Mouse (Mus musculus) ovary, adult 10 weeks (tissue): ENCODE measurements around the gene Fam189b. TPM values are rescaled to one million over a fixed set of nuclear protein-coding genes. Genes with fewer than 3 reads are reported as not detected.

Source experiments
- polyA plus RNA-seq: library from polyadenylated mRNA; stranded (reverse); fragments of 350-450 nt; fragmentation: Illumina TruSeq; extraction: RNeasy Lipid Tissue Mini Kit (QIAGEN cat#74804); gene quantifications from one replicate; pipeline ENCODE4 v1.2.3, GENCODE M21; 2014

The Fam189b gene
- polyA plus RNA-seq: 0.48 TPM

DNA sequence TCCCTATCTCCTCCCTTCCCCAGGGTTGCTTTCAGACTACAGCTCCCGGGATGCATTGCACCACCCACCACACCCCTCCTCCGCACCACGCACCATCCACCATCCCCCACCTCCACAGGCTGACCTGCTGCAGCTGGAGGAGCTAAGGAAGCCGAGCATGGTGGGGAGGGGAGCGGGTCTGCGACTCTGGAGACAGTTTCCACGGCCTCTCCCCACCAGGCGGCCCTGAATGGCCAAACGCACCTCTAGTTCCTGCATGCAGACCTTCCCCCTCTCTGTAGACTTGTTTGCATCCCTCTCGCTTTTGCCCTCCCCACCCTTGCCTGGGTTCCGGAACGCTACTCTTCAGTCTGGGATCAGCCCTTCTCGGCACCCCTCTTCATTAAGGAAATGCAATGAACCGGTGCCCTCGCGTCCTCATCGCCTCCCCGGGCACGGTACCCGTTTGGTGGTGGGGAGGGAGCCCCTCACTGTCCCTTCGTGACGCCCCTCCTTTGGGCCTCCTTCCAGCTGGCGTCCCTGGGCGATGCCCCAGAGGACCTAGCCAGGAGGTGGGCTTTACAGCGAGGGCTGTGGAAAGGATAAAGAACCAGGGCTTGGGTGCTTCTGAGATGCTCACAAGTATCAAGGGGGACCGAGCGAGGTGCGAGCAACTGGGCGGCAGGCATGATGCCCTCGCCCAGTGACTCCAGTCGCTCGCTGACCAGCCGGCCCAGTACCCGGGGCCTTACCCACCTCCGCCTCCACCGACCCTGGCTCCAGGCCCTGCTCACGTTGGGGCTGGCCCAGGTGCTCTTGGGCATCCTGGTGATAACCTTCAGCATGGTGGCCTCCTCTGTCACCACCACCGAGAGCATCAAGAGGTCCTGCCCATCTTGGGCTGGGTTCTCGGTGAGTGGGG lies at the start of gene Fam189b:
Gene Fam189b (plus strand): TSS at position 86 of the 901 bp plus-strand sequence.

GRCm38 (mm10) chr3:89135958-89136357 lies 47.0 kb upstream of the Fam189b start, which contains the start of gene Pklr:
Gene Pklr, plus strand, starts transcription at chr3:89136142.

GRCm38 (mm10) chr3:89159616-89160344 lies 23.2 kb upstream of the Fam189b start, which contains the start of gene Hcn3:
Gene Hcn3, minus strand, starts transcription at chr3:89160196.

GRCm38 (mm10) chr3:89164506-89165267 lies 18.3 kb upstream of the Fam189b start, which contains the start of gene Clk2:
Gene Clk2, plus strand, starts transcription at chr3:89164795.

GRCm38 (mm10) chr3:89177242-89178106 lies 5.5 kb upstream of the Fam189b start, which contains the start of gene Scamp3:
Gene Scamp3, plus strand, starts transcription at chr3:89177473.

DNA sequence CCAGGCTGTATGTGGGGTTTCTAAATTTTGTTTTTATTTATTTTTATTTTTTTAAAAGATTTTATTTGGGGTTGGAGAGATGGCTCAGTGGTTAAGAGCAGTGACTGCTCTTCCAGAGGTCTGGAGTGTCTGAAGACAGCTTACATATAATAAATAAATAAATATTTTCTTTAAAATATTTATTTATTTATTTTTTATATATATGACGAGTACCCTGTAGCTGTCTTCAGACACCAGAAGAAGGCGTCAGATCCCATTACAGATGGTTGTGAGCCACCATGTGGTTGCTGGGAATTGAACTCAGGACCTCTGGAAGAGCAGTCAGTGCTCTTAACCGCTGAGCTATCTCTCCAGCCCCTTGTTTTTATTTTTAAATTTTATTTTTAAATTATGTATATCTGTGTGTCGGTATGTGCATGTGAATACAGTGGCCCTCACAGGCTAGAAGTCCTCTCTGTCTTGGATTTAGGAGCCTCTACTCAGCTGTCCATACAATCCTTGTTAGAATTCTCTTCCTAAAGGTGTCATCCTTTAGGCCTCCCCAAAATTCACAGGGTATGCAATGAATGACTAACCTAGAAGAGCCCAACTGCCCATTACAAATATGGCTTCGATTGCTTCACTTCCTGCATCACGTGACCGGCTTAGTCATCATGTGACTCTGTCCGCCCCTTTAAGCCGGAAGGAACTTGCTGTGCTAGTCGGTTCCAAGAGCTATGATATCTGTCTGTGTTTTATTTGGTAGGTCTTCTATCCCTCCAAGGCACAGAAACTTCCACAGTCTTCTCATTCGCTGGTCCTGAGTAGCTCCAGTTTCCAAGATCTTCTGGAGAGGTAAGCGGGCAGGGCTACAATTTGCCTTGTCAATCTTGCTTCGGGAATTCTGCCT lies 19.6 kb downstream of the Fam189b start, which contains the start of gene Gba:
Gene Gba (plus strand): TSS at position 676 of the 889 bp plus-strand sequence.

GRCm38 (mm10) chr3:89214681-89215411 lies 31.9 kb downstream of the Fam189b start, which contains the start of gene Thbs3:
Gene Thbs3, plus strand, starts transcription at chr3:89215180.

GRCm38 (mm10) chr3:89226900-89227299 lies 44.0 kb downstream of the Fam189b start, which contains the start of gene Mtx1:
Gene Mtx1, minus strand, starts transcription at chr3:89227088.

GRCm38 (mm10) chr3:89228836-89229235 lies 45.9 kb downstream of the Fam189b start, which contains the start of gene Muc1:
Gene Muc1, plus strand, starts transcription at chr3:89229057.

Other genes with a start within 250 kb of the Fam189b start
- 70.2 TPM for gene Ash1l, start 232.5 kb upstream of the Fam189b start, polyA plus RNA-seq
- 97.1 TPM for gene Dap3, start 232.0 kb upstream of the Fam189b start, polyA plus RNA-seq
- 4.6 TPM for gene Rusc1, start 89.8 kb upstream of the Fam189b start, polyA plus RNA-seq
- not detected for gene Gm43738, start 82.0 kb upstream of the Fam189b start, polyA plus RNA-seq
- gene Fdps, start 81.2 kb upstream of the Fam189b start, polyA plus RNA-seq: 19.0 TPM
- gene Pklr, start 47.0 kb upstream of the Fam189b start, polyA plus RNA-seq: 0.48 TPM
- gene Hcn3, start 22.9 kb upstream of the Fam189b start, polyA plus RNA-seq: not detected
- 13.0 TPM for gene Clk2, start 18.3 kb upstream of the Fam189b start, polyA plus RNA-seq
- gene Scamp3, start 5.7 kb upstream of the Fam189b start, polyA plus RNA-seq: 10.0 TPM
- gene Gba, start 19.8 kb downstream of the Fam189b start, polyA plus RNA-seq: 9.7 TPM
- gene Thbs3, start 32.0 kb downstream of the Fam189b start, polyA plus RNA-seq: 0.57 TPM
- 26.7 TPM for gene Mtx1, start 43.9 kb downstream of the Fam189b start, polyA plus RNA-seq
- gene Muc1, start 45.9 kb downstream of the Fam189b start, polyA plus RNA-seq: 2.4 TPM
- gene Krtcap2, start 62.8 kb downstream of the Fam189b start, polyA plus RNA-seq: 23.2 TPM
- gene Trim46, start 63.2 kb downstream of the Fam189b start, polyA plus RNA-seq: not detected
- gene Dpm3, start 76.2 kb downstream of the Fam189b start, polyA plus RNA-seq: not detected
- gene Slc50a1, start 87.4 kb downstream of the Fam189b start, polyA plus RNA-seq: 15.4 TPM
- gene Efna1, start 98.0 kb downstream of the Fam189b start, polyA plus RNA-seq: 4.2 TPM
- gene Efna3, start 139.8 kb downstream of the Fam189b start, polyA plus RNA-seq: not detected
- gene Efna4, start 154.9 kb downstream of the Fam189b start, polyA plus RNA-seq: not detected
- gene Adam15, start 166.9 kb downstream of the Fam189b start, polyA plus RNA-seq: 5.8 TPM
- gene Dcst2, start 178.8 kb downstream of the Fam189b start, polyA plus RNA-seq: not detected
- not detected for gene Dcst1, start 182.1 kb downstream of the Fam189b start, polyA plus RNA-seq
- 1.5 TPM for gene Zbtb7b, start 211.6 kb downstream of the Fam189b start, polyA plus RNA-seq
- gene Lenep, start 219.7 kb downstream of the Fam189b start, polyA plus RNA-seq: 1.6 TPM
- gene Flad1, start 228.7 kb downstream of the Fam189b start, polyA plus RNA-seq: 0.66 TPM
- gene Cks1b, start 235.2 kb downstream of the Fam189b start, polyA plus RNA-seq: 23.3 TPM
- gene Shc1, start 235.3 kb downstream of the Fam189b start, polyA plus RNA-seq: 43.4 TPM
- gene Pygo2, start 247.1 kb downstream of the Fam189b start, polyA plus RNA-seq: 10.8 TPM